Mouse (Mus musculus): Measurements from ENCODE around the gene Mgat4c. TPM values are rescaled to one million over a fixed set of nuclear protein-coding genes. Genes with fewer than 3 reads are reported as not detected.

The Mgat4c gene
- 2.1 and 2.9 TPM in 2 replicates for polyA plus RNA-seq (2015; fragmentation: Nextera tagmentation; extraction: Ambion mirVana)

- H3K9me3 ChIP-seq: no peaks in the 10 kb centered on the region
- no peaks in the 10 kb centered on the region for H3K27me3 ChIP-seq
- H3K27ac ChIP-seq: no peak within 1 kb of the TSS
- H3K36me3 ChIP-seq: no peaks in the 10 kb centered on the region
- H3K4me1 ChIP-seq: no peaks in the 10 kb centered on the region
- no peak within 1 kb of the TSS for H3K4me2 ChIP-seq (replicated peaks)
- WGBS: 66% methylated on average over 6 of the region's 6 CpGs
- no peak for ATAC-seq (ENCODE audit: low FRiP score, low read depth)
- no peak within 1 kb of the TSS for H3K4me3 ChIP-seq
- H3K9ac ChIP-seq: no peak within 1 kb of the TSS
Measured at GRCm38 (mm10) chr10:101681437-101681912, at the start of gene Mgat4c. Mgat4c (plus strand) TSS chr10:101681487.

GRCm38 (mm10) chr10:101635266-101635665, 46.0 kb upstream of the Mgat4c start:
- Histone ChIP-seq H3K4me2 (replicated peaks) (no peak overlapping the region), H3K9me3 (no peaks in the 10 kb centered on the region), H3K27ac (no peak overlapping the region), H3K36me3 (no peaks in the 10 kb centered on the region), H3K9ac (no peak overlapping the region), H3K27me3 (no peaks in the 10 kb centered on the region), H3K4me3 (no peak overlapping the region), H3K4me1 (no peaks in the 10 kb centered on the region)
- WGBS: 89% methylated on average over 6 of the region's 6 CpGs
- ATAC-seq (ENCODE audit: low FRiP score, low read depth): no peak

GRCm38 (mm10) chr10:101641048-101641447, 40.2 kb upstream of the Mgat4c start:
- WGBS: 79% methylated on average over 2 of the region's 2 CpGs
- H3K27ac ChIP-seq: no peak overlapping the region

GRCm38 (mm10) chr10:101681914-101682313, 627 bp downstream of the Mgat4c start:
- WGBS: 76% methylated on average over 5 of the region's 5 CpGs

More at GRCm38 (mm10) chr10:101641048-101641447, 40.2 kb upstream of the Mgat4c start:
- Histone ChIP-seq H3K4me2 (replicated peaks) (no peak overlapping the region), H3K4me1 (no peaks in the 10 kb centered on the region), H3K9ac (no peak overlapping the region), H3K27me3 (no peaks in the 10 kb centered on the region), H3K36me3 (no peaks in the 10 kb centered on the region), H3K9me3 (no peaks in the 10 kb centered on the region), H3K4me3 (no peak overlapping the region)
- no peak for ATAC-seq (ENCODE audit: low FRiP score, low read depth)

GRCm38 (mm10) chr10:101761828-101762227, 80.5 kb downstream of the Mgat4c start:
- no peak overlapping the region for H3K9ac ChIP-seq
- no peaks in the 10 kb centered on the region for H3K9me3 ChIP-seq
- H3K27ac ChIP-seq: no peak overlapping the region
- no peaks in the 10 kb centered on the region for H3K36me3 ChIP-seq
- no peak overlapping the region for H3K4me3 ChIP-seq
- no peaks in the 10 kb centered on the region for H3K4me1 ChIP-seq
- no peaks in the 10 kb centered on the region for H3K27me3 ChIP-seq
- ATAC-seq (ENCODE audit: low FRiP score, low read depth): no peak
- WGBS: 87% methylated on average over 3 of the region's 3 CpGs
- H3K4me2 ChIP-seq (replicated peaks): no peak overlapping the region

More at GRCm38 (mm10) chr10:101681914-101682313, 627 bp downstream of the Mgat4c start:
- Histone ChIP-seq H3K4me3 (no peak overlapping the region), H3K27me3 (no peaks in the 10 kb centered on the region), H3K9me3 (no peaks in the 10 kb centered on the region), H3K4me2 (replicated peaks) (no peak overlapping the region), H3K9ac (no peak overlapping the region), H3K4me1 (no peaks in the 10 kb centered on the region), H3K27ac (no peak overlapping the region), H3K36me3 (no peaks in the 10 kb centered on the region)
- no peak for ATAC-seq (ENCODE audit: low FRiP score, low read depth)

- no peak overlapping the region for H3K27ac ChIP-seq
- H3K9me3 ChIP-seq: no peaks in the 10 kb centered on the region
- H3K4me2 ChIP-seq (replicated peaks): no peak overlapping the region
- H3K9ac ChIP-seq: no peak overlapping the region
- no peak overlapping the region for H3K4me3 ChIP-seq
- 52% methylated on average over 1 of the region's 1 CpGs for WGBS
- H3K36me3 ChIP-seq: no peaks in the 10 kb centered on the region
- no peaks in the 10 kb centered on the region for H3K27me3 ChIP-seq
- H3K4me1 ChIP-seq: no peaks in the 10 kb centered on the region
- no peak for ATAC-seq (ENCODE audit: low FRiP score, low read depth)
Measured at GRCm38 (mm10) chr10:101770688-101771087, 89.4 kb downstream of the Mgat4c start.

- Histone ChIP-seq H3K9ac (no peak overlapping the region), H3K4me3 (no peak overlapping the region), H3K27ac (no peak overlapping the region), H3K4me1 (no peaks in the 10 kb centered on the region), H3K36me3 (no peaks in the 10 kb centered on the region), H3K4me2 (replicated peaks) (no peak overlapping the region), H3K27me3 (no peaks in the 10 kb centered on the region), H3K9me3 (no peaks in the 10 kb centered on the region)
- ATAC-seq (ENCODE audit: low FRiP score, low read depth): no peak
- 56% methylated on average over 4 of the region's 4 CpGs for WGBS
Measured at GRCm38 (mm10) chr10:101771157-101771556, 89.9 kb downstream of the Mgat4c start.

GRCm38 (mm10) chr10:101783161-101783744, 102.0 kb downstream of the Mgat4c start:
- H3K4me1 ChIP-seq: no peaks in the 10 kb centered on the region
- H3K27ac ChIP-seq: no peak overlapping the region
- H3K9me3 ChIP-seq: no peaks in the 10 kb centered on the region
- no peak overlapping the region for H3K4me3 ChIP-seq
- no peak overlapping the region for H3K9ac ChIP-seq
- H3K27me3 ChIP-seq: no peaks in the 10 kb centered on the region
- no peak; the same call in 1 of the 2 replicates for ATAC-seq (ENCODE audit: low FRiP score, low read depth)
- 29% methylated on average over 3 of the region's 3 CpGs for WGBS
- no peak overlapping the region for H3K4me2 ChIP-seq (replicated peaks)
- no peaks in the 10 kb centered on the region for H3K36me3 ChIP-seq

- H3K4me3 ChIP-seq: no peak overlapping the region
- no peak overlapping the region for H3K27ac ChIP-seq
- H3K27me3 ChIP-seq: no peaks in the 10 kb centered on the region
- H3K4me1 ChIP-seq: no peaks in the 10 kb centered on the region
- 90% methylated on average over 1 of the region's 1 CpGs for WGBS
- no peak for ATAC-seq (ENCODE audit: low FRiP score, low read depth)
- H3K36me3 ChIP-seq: no peaks in the 10 kb centered on the region
- H3K4me2 ChIP-seq (replicated peaks): no peak overlapping the region
- H3K9ac ChIP-seq: no peak overlapping the region
- H3K9me3 ChIP-seq: no peaks in the 10 kb centered on the region
Measured at GRCm38 (mm10) chr10:101795507-101795906, 114.2 kb downstream of the Mgat4c start.

GRCm38 (mm10) chr10:101798831-101799474, 117.7 kb downstream of the Mgat4c start:
- 73% methylated on average over 2 of the region's 2 CpGs for WGBS
- Histone ChIP-seq H3K9ac (no peak overlapping the region), H3K9me3 (no peaks in the 10 kb centered on the region), H3K4me1 (no peaks in the 10 kb centered on the region), H3K36me3 (no peaks in the 10 kb centered on the region), H3K4me2 (replicated peaks) (no peak overlapping the region), H3K27me3 (no peaks in the 10 kb centered on the region), H3K27ac (no peak overlapping the region), H3K4me3 (no peak overlapping the region)
- ATAC-seq (ENCODE audit: low FRiP score, low read depth): no peak

GRCm38 (mm10) chr10:101808768-101809167, 127.5 kb downstream of the Mgat4c start:
- ATAC-seq (ENCODE audit: low FRiP score, low read depth): no peak
- no peak overlapping the region for H3K27ac ChIP-seq
- no peak overlapping the region for H3K4me2 ChIP-seq (replicated peaks)
- no peaks in the 10 kb centered on the region for H3K36me3 ChIP-seq
- WGBS: 100% methylated on average over 2 of the region's 2 CpGs
- H3K4me3 ChIP-seq: no peak overlapping the region
- no peaks in the 10 kb centered on the region for H3K9me3 ChIP-seq
- no peak overlapping the region for H3K9ac ChIP-seq
- H3K27me3 ChIP-seq: no peaks in the 10 kb centered on the region
- no peaks in the 10 kb centered on the region for H3K4me1 ChIP-seq

GRCm38 (mm10) chr10:101816902-101817301, 135.6 kb downstream of the Mgat4c start:
- H3K9ac ChIP-seq: no peak overlapping the region
- 36% methylated on average over 5 of the region's 5 CpGs for WGBS
- no peak for ATAC-seq (ENCODE audit: low FRiP score, low read depth)

More at GRCm38 (mm10) chr10:101816902-101817301, 135.6 kb downstream of the Mgat4c start:
- no peaks in the 10 kb centered on the region for H3K36me3 ChIP-seq
- H3K4me1 ChIP-seq: no peaks in the 10 kb centered on the region
- no peaks in the 10 kb centered on the region for H3K27me3 ChIP-seq
- H3K27ac ChIP-seq: no peak overlapping the region
- H3K9me3 ChIP-seq: no peaks in the 10 kb centered on the region
- no peak overlapping the region for H3K4me2 ChIP-seq (replicated peaks)
- H3K4me3 ChIP-seq: no peak overlapping the region
